In the genomic region with DNA sequence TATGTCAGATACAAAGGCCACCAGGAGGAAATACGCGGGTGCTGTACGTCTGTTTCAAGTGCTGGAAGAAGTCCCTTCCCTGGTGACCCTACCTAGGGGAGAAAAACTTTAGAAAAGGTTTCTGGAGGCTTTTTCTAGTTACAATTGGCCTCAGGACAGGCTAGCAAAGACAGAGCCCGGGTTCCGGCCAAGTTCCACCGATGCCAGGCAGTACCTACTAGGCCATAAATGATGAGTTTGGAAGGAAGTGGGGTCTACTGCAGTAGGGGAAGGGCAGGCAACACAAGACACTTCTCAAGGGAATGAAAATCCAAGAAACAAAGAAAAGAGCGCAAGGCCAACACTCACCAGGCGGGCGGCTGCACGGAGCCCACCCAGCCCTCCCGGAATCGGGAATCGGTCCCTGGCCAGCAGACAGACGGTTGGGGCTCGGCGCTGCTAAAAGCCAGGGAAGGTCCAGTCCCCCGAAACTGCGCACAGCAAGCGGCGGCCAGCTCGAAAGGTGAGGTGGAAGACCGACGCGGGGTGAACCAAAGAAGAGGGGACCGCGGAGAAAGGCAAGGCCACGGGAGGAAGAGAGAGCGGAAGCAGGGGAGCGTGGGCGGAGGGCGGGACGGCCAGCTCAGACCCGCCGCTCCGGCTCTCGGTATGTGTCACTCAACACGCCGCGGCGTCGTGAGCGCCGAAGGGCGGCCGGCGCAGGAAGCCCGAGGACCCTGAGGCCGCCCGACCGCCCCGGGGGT, we compare ENCODE assay signal across 8 mouse cellular contexts. TPM values are rescaled to one million over a fixed set of nuclear protein-coding genes. Genes with fewer than 3 reads are reported as not detected.
DNase-seq lines count a peak whose midpoint lies in the region; ATAC-seq and TF ChIP-seq lines count a peak whose summit lies in the region.
"Had no signal": no experiment of that assay in that cellular context is flagged by ENCODE, and none has a peak within 500 bp of the region (broad histone marks: within the 10 kb centered on the region; RNA-seq: fewer than 3 reads in every experiment).

No protein-coding gene starts in this region.

- peak overlapping the region; percentile 73 for H3K4me2 ChIP-seq in intestine, embryonic 14.5 days (ENCODE audit: low read length)
- peak overlapping the region; percentile 55 for H3K4me2 ChIP-seq in stomach, embryonic 15.5 days

- peak; percentile 67 for ATAC-seq in activated CD4-positive, CD25-positive, alpha-beta regulatory T cell, adult 4 months
- ATAC-seq in intestine, embryonic 14.5 days (replicated peaks; ENCODE audit: low FRiP score, low TSS enrichment, low read depth), result peak; percentile 80
- peak; percentile 76 for ATAC-seq in stomach, embryonic 15.5 days (ENCODE audit: insufficient read depth, low FRiP score, low read depth)

- H3K4me3 ChIP-seq in embryonic fibroblast, embryonic 13.5 days (ENCODE audit: insufficient read depth, low read length), result peak overlapping the region; percentile 97
- H3K4me3 ChIP-seq in intestine, embryonic 14.5 days (ENCODE audit: low read depth, low read length), result peak overlapping the region; percentile 99
- H3K4me3 ChIP-seq in stomach, embryonic 15.5 days (replicated peaks), result peak overlapping the region; percentile 88

- TF ChIP-seq POLR2A in embryonic fibroblast, embryonic 13.5 days (IDR thresholded peaks at IDR 0.05; ENCODE audit: low read depth, low read length), result no peak; the same call in none of the 2 replicates

- H3K4me1 ChIP-seq in embryonic fibroblast, embryonic 13.5 days (ENCODE audit: control insufficient read depth, insufficient read depth, low read length), result peaks cover 15% of the 10 kb centered on the region
- peaks cover 29% of the 10 kb centered on the region for H3K4me1 ChIP-seq in intestine, embryonic 14.5 days (replicated peaks; ENCODE audit: control insufficient read depth, insufficient read depth, low read length)
- peaks cover 33% of the 10 kb centered on the region for H3K4me1 ChIP-seq in stomach, embryonic 15.5 days

- H3K36me3 ChIP-seq in intestine, embryonic 14.5 days (ENCODE audit: control insufficient read depth, insufficient read depth, low read length), result peaks cover 40% of the 10 kb centered on the region
- peaks cover 5% of the 10 kb centered on the region; the same call in 1 of the 2 replicates for H3K36me3 ChIP-seq in stomach, embryonic 15.5 days

- under 1% methylated on average over 50 of the region's 51 CpGs for WGBS in intestine, embryonic 14.5 days
- under 1% methylated on average over 50 of the region's 51 CpGs for WGBS in stomach, embryonic 15.5 days

- peak overlapping the region; percentile 95 for H3K27ac ChIP-seq in embryonic fibroblast, embryonic 13.5 days (ENCODE audit: insufficient read depth, low read length)
- peak overlapping the region; percentile 90 for H3K27ac ChIP-seq in intestine, embryonic 14.5 days (ENCODE audit: low read depth)
- H3K27ac ChIP-seq in stomach, embryonic 15.5 days, result peak overlapping the region; percentile 94

- no peaks in the 10 kb centered on the region for H3K27me3 ChIP-seq in intestine, embryonic 14.5 days (replicated peaks; ENCODE audit: control insufficient read depth, insufficient read depth, low read length)
- no peaks in the 10 kb centered on the region for H3K27me3 ChIP-seq in stomach, embryonic 15.5 days (replicated peaks)

- H3K9me3 ChIP-seq in intestine, embryonic 14.5 days (ENCODE audit: control insufficient read depth, low read length), result no peaks in the 10 kb centered on the region
- H3K9me3 ChIP-seq in stomach, embryonic 15.5 days, result no peaks in the 10 kb centered on the region

- H3K9ac ChIP-seq in intestine, embryonic 14.5 days (ENCODE audit: low read length), result peak overlapping the region; percentile 97
- H3K9ac ChIP-seq in stomach, embryonic 15.5 days, result peak overlapping the region; percentile 88

- peak; percentile 68 to 77 for DNase-seq in left cerebral cortex, adult 18-20 months (ENCODE audit: low spot score in 2 of 2)
- no peak for DNase-seq in left cerebral cortex, adult 11 months (ENCODE audit: low spot score)
- DNase-seq in intestine, embryonic 14.5 days (ENCODE audit: low spot score), result no peak
- peak; percentile 18 to 83 for DNase-seq in lung, postnatal 4 days

- no peak for TF ChIP-seq CTCF in embryonic fibroblast, embryonic 13.5 days (IDR thresholded peaks at IDR 0.05; ENCODE audit: borderline replicate concordance, insufficient read depth, low read length)

RNA-seq across cellular contexts. Expression of a gene that starts 0.6 kb away (rescaled TPM):
- 10 to 100 TPM; 10.8 to 12.9 TPM for total RNA-seq in left cerebral cortex, adult 18-20 months (2021)
- polyA plus RNA-seq in activated CD4-positive, CD25-positive, alpha-beta regulatory T cell, adult 4 months (2017; shearing (Covaris generic)), result 10 to 100 TPM; 63.6 to 87.5 TPM
- polyA plus RNA-seq in embryonic fibroblast, embryonic 13.5 days (2011; ENCODE audit: insufficient read length, low read depth, missing spikeins), result 44.1 and 53.6 TPM in 2 replicates
- 116 and 126 TPM in 2 replicates for polyA plus RNA-seq in intestine, embryonic 14.5 days (2014; fragmentation: Nextera tagmentation; extraction: Ambion mirVana)
- 97.0 and 100 TPM in 2 replicates for polyA plus RNA-seq in stomach, embryonic 15.5 days (2015; fragmentation: Nextera tagmentation; extraction: Ambion mirVana)

RNA-seq across cellular contexts. Expression of a gene that starts 19.9 kb away (rescaled TPM):
- 10 to 100 TPM; 19.6 to 22.1 TPM for total RNA-seq in left cerebral cortex, adult 18-20 months (2021)
- polyA plus RNA-seq in activated CD4-positive, CD25-positive, alpha-beta regulatory T cell, adult 4 months (2017; shearing (Covaris generic)), result under 1 TPM in 1 of 2 experiments, not detected in 1; 0.24 TPM
- 13.0 and 18.5 TPM in 2 replicates for polyA plus RNA-seq in embryonic fibroblast, embryonic 13.5 days (2011; ENCODE audit: insufficient read length, low read depth, missing spikeins)
- 4.3 and 7.0 TPM in 2 replicates for polyA plus RNA-seq in intestine, embryonic 14.5 days (2014; fragmentation: Nextera tagmentation; extraction: Ambion mirVana)
- polyA plus RNA-seq in stomach, embryonic 15.5 days (2015; fragmentation: Nextera tagmentation; extraction: Ambion mirVana), result 6.1 and 7.0 TPM in 2 replicates

RNA-seq across cellular contexts. Expression of a gene that starts 26.2 kb away (rescaled TPM):
- total RNA-seq in left cerebral cortex, adult 18-20 months (2021), result 1 to 10 TPM; 5.8 to 6.6 TPM
- polyA plus RNA-seq in activated CD4-positive, CD25-positive, alpha-beta regulatory T cell, adult 4 months (2017; shearing (Covaris generic)), result not detected
- polyA plus RNA-seq in embryonic fibroblast, embryonic 13.5 days (2011; ENCODE audit: insufficient read length, low read depth, missing spikeins), result 170 and 211 TPM in 2 replicates
- polyA plus RNA-seq in intestine, embryonic 14.5 days (2014; fragmentation: Nextera tagmentation; extraction: Ambion mirVana), result 2.9 and 3.1 TPM in 2 replicates
- polyA plus RNA-seq in stomach, embryonic 15.5 days (2015; fragmentation: Nextera tagmentation; extraction: Ambion mirVana), result 3.8 and 4.7 TPM in 2 replicates

RNA-seq across cellular contexts. Expression of a gene that starts 39.4 kb away (rescaled TPM):
- under 1 TPM in 1 of 2 experiments, not detected in 1; 0.14 TPM for total RNA-seq in left cerebral cortex, adult 18-20 months (2021)
- polyA plus RNA-seq in activated CD4-positive, CD25-positive, alpha-beta regulatory T cell, adult 4 months (2017; shearing (Covaris generic)), result 10 to 100 TPM; 65.9 to 77.3 TPM
- not detected in 2 replicates for polyA plus RNA-seq in embryonic fibroblast, embryonic 13.5 days (2011; ENCODE audit: insufficient read length, low read depth, missing spikeins)
- polyA plus RNA-seq in intestine, embryonic 14.5 days (2014; fragmentation: Nextera tagmentation; extraction: Ambion mirVana), result 0.42 and 0.50 TPM in 2 replicates
- polyA plus RNA-seq in stomach, embryonic 15.5 days (2015; fragmentation: Nextera tagmentation; extraction: Ambion mirVana), result 0.33 and 0.41 TPM in 2 replicates
- total RNA-seq: gastrocnemius, adult 8-10 months had no signal

Comparison
In these comparisons a context has a peak if more than half of its experiments do, and no peak if none do; other contexts are left out.
1. DNase-seq: peak in left cerebral cortex, adult 18-20 months (2 of 2) and lung, postnatal 4 days (2 of 2); none in left cerebral cortex, adult 11 months (single experiment) and intestine, embryonic 14.5 days (single experiment).
2. RNA of a gene that starts 26.2 kb away (polyA plus RNA-seq): 170 to 211 TPM in embryonic fibroblast, embryonic 13.5 days; 3.8 to 4.7 TPM in stomach, embryonic 15.5 days, 2.9 to 3.1 TPM in intestine, embryonic 14.5 days and not detected in activated CD4-positive, CD25-positive, alpha-beta regulatory T cell, adult 4 months; every median in the first group is over 10 times any median in the second.
3. Peak in every context shown above with its lines, with median percentiles within 50 percentile points of each other: ATAC-seq, H3K27ac ChIP-seq and H3K4me3 ChIP-seq.